12 mouse cellular contexts compared by ENCODE assay signal in the genomic region with DNA sequence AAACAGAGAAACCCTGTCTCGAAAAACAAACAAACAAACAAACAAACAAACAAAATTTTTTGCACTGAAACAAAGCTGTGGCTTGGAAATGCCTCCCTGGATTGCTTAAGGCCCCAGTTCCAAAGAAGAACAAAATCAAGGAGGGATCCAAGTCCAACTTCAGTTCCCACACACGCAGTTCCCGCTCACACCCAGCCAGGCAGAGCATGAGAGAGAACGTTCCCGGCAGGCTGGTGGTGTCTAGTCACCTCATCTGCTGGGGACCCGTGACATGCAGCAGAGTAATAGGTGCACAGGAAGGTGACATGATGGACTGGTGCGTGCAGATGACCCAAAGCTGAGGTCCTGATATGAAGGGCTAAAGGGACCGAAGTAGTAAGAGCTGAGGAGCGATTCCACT.
"Had no signal": no experiment of that assay in that cellular context is flagged by ENCODE, and none has a peak within 500 bp of the region (broad histone marks: within the 10 kb centered on the region; RNA-seq: fewer than 3 reads in every experiment).

No protein-coding gene starts in this region.

- H3K36me3 ChIP-seq: limb, embryonic 12.5 days; midbrain, embryonic 15.5 days had no signal

- H3K27ac ChIP-seq: limb, embryonic 12.5 days; liver, embryonic 15.5 days; midbrain, embryonic 15.5 days; neural tube, embryonic 12.5 days had no signal

- H3K27me3 ChIP-seq: limb, embryonic 12.5 days; liver, embryonic 15.5 days; midbrain, embryonic 15.5 days; neural tube, embryonic 12.5 days had no signal

- ATAC-seq: inflammation-experienced regulatory T-cells, adult 6 months; lung, postnatal 0 days; midbrain, embryonic 15.5 days had no signal

- DNase-seq: liver; lung, adult 2 months; lung, postnatal 36 days; spleen, adult 18-20 months; thymus, postnatal 36 days had no signal

- H3K9me3 ChIP-seq: liver, embryonic 15.5 days; midbrain, embryonic 15.5 days; neural tube, embryonic 12.5 days had no signal

- H3K4me2 ChIP-seq: limb, embryonic 12.5 days; liver, embryonic 15.5 days; midbrain, embryonic 11.5 days; midbrain, embryonic 15.5 days; neural tube, embryonic 12.5 days had no signal

- H3K9ac ChIP-seq: limb, embryonic 12.5 days; liver, embryonic 15.5 days; midbrain, embryonic 15.5 days; neural tube, embryonic 12.5 days had no signal

- H3K4me3 ChIP-seq: limb, embryonic 12.5 days; liver, embryonic 15.5 days; midbrain, embryonic 15.5 days; neural tube, embryonic 12.5 days had no signal
